Comparison of ENCODE assay signal across 12 mouse cellular contexts in genomic region chr4:150536821-150537510, GRCm38 (mm10).
DNase-seq lines count a peak whose midpoint lies in the region; ATAC-seq and TF ChIP-seq lines count a peak whose summit lies in the region.
"Had no signal": no experiment of that assay in that cellular context is flagged by ENCODE, and none has a peak within 500 bp of the region (broad histone marks: within the 10 kb centered on the region; RNA-seq: fewer than 3 reads in every experiment).

No protein-coding gene starts in this region.

- H3K4me3 ChIP-seq in layer of hippocampus, adult 2 months = no peak overlapping the region
- H3K4me3 ChIP-seq in embryonic facial prominence, embryonic 15.5 days (replicated peaks) = no peak overlapping the region
- H3K4me3 ChIP-seq: erythroblast, embryonic 14.5 days; heart, adult 2 months; liver, embryonic 13.5 days had no signal

- no peak overlapping the region for H3K9ac ChIP-seq in embryonic facial prominence, embryonic 15.5 days
- H3K9ac ChIP-seq: liver, embryonic 13.5 days had no signal

- 69% methylated on average over 3 of the region's 3 CpGs for WGBS in embryonic facial prominence, embryonic 15.5 days

- H3K27me3 ChIP-seq in embryonic facial prominence, embryonic 15.5 days = no peaks in the 10 kb centered on the region
- H3K27me3 ChIP-seq: liver, embryonic 13.5 days had no signal

- ATAC-seq in embryonic facial prominence, embryonic 15.5 days (ENCODE audit: insufficient number of reproducible peaks, low FRiP score, low TSS enrichment, low read depth) = no peak

- TF ChIP-seq CTCF in layer of hippocampus, adult 2 months (conservative IDR thresholded peaks at IDR 0.05) = no peak

- H3K27ac ChIP-seq in layer of hippocampus, adult 2 months = peak overlapping the region; percentile 80
- H3K27ac ChIP-seq in embryonic facial prominence, embryonic 15.5 days (replicated peaks) = peak overlapping the region; percentile 58
- H3K27ac ChIP-seq: heart, adult 2 months; liver, embryonic 13.5 days had no signal

- DNase-seq in adrenal gland, postnatal 10 days = peak; percentile 41
- no peak for DNase-seq in adrenal gland, adult 8-10 months
- no peak for DNase-seq in layer of hippocampus, adult 2 months (ENCODE audit: low spot score in 2 of 2)
- DNase-seq in layer of hippocampus, postnatal 25 days (ENCODE audit: extremely low spot score in 1 of 2, low spot score in 1 of 2) = no peak
- DNase-seq in lung, postnatal 25 days (ENCODE audit: low spot score) = peak; percentile 31
- no peak for DNase-seq in thymus, postnatal 0 days (ENCODE audit: low spot score)
- no peak for DNase-seq in thymus, postnatal 14 days
- DNase-seq: cerebellum, adult 9-10 months; heart, adult 2 months; liver, embryonic 13.5 days had no signal

- H3K4me2 ChIP-seq in embryonic facial prominence, embryonic 15.5 days (replicated peaks) = no peak overlapping the region
- H3K4me2 ChIP-seq: liver, embryonic 13.5 days had no signal

- peaks cover 18% of the 10 kb centered on the region for H3K36me3 ChIP-seq in embryonic facial prominence, embryonic 15.5 days

- no peaks in the 10 kb centered on the region for H3K9me3 ChIP-seq in embryonic facial prominence, embryonic 15.5 days (replicated peaks)
- H3K9me3 ChIP-seq: liver, embryonic 13.5 days had no signal

- H3K4me1 ChIP-seq in embryonic facial prominence, embryonic 15.5 days = peaks cover 12% of the 10 kb centered on the region; the same call in 1 of the 2 replicates

Comparison
In these comparisons a context has a peak if more than half of its experiments do, and no peak if none do; other contexts are left out.
1. DNase-seq: peak in adrenal gland, postnatal 10 days (single experiment) and lung, postnatal 25 days (single experiment); none in adrenal gland, adult 8-10 months (single experiment), layer of hippocampus, adult 2 months (0 of 2), layer of hippocampus, postnatal 25 days (0 of 2), thymus, postnatal 0 days (single experiment) and thymus, postnatal 14 days (single experiment).